Mouse (Mus musculus) left cerebral cortex, postnatal 25 days (tissue): ENCODE results near the gene Ankra2. TPM values are rescaled to one million over a fixed set of nuclear protein-coding genes. Genes with fewer than 3 reads are reported as not detected.

ENCODE experiments used
- DNase-seq, 2 experiments: peaks; one replicate each; pipeline ENCODE4 v3.0.0; 2022; ENCODE audit warnings: low spot score in 2 of 2, mixed read lengths in 1 of 2
- intact Hi-C: fragments of 180-260 bp; cut with DNase I; formaldehyde crosslinking; loops from one replicate; pipeline ENCODE4 v1.15.1; 2025
- total RNA-seq, 2 experiments: library from RNA; stranded (reverse); gene quantifications; 2 replicates each; pipeline ENCODE4 v1.2.3; 2021

Ankra2 gene
- 10 to 100 TPM; 43.6 to 46.2 TPM for total RNA-seq

- peak; percentile 97 to 99 for DNase-seq
- intact Hi-C loops = loop anchor here (5.0 kb wide), 1 partner anchor 54 kb away; the partner anchor contains the start of gene Btf3
Measured at GRCm38 (mm10) chr13:98262636-98263457, at the start of gene Ankra2, which contains the start of gene Utp15. TSS of gene Ankra2 (plus strand) at chr13:98263074. TSS of gene Utp15 (minus strand) at chr13:98263041.

GRCm38 (mm10) chr13:98222848-98223247 is 40.0 kb upstream of the Ankra2 start:
- DNase-seq = peak in 1 of 2 experiments; percentile 9
- intact Hi-C loops = loop anchor here (1.0 kb wide), 1 partner anchor 191 kb away; no protein-coding TSS in a partner anchor

GRCm38 (mm10) chr13:98226225-98226624 is 36.6 kb upstream of the Ankra2 start:
- no peak for DNase-seq
- intact Hi-C loops = no loop called here

- DNase-seq = no peak
- intact Hi-C loops = no loop called here
Measured at GRCm38 (mm10) chr13:98230511-98230910, 32.4 kb upstream of the Ankra2 start.

DNA sequence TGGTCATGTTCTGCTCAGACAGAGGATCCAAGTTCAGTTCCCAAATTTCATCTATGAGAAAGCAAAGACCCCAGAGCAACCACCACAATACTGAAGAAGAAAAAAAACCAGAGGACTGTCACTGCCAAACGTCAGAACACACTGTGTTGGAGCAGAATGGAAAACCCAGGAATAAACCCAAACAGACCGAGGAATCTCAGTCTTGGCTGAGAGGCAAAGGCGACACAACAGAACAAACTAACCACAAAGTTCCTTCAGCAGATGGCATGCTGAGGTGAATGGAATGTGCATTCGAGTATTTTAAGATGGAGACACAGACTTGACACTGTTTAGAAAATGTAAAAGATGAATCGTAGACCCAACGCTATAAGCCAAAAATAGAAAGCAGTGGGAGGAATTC is 27.4 kb upstream of the Ankra2 start:
- DNase-seq = peak in 1 of 2 experiments; percentile 21
- intact Hi-C loops = no loop called here

DNA sequence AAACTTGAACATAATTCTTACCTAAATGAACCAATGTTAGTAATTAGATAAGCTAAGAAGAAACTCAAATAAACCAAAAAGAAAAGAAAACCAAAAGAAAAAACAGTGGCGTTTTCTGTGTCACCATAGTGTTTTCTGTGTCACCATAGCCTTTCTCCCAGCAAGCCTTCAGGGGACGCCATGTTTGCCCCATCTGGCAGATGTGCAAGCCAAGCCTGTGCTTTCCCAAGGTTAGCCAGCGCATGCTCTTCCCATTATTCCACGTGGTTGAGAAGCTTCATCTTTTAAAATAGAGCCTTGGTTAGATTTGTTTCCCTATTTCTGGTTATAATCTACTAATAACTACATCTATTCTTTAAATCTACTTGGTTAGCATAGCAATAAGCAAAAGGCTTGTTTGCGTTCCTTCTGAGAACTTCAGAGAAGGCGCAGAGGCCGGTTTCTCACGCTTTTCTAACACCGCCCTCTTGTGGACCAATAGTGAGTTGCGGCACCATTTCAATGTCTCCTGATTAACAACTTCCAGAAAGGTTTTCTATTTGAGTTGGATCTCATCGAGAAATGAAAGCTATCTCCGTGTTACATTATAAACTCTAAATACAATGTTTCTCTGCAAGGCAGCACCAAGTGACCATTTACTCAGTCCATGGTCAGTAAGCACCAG is 22.8 kb upstream of the Ankra2 start:
- intact Hi-C loops = loop anchor here (1.0 to 10.0 kb wide), 2 partner anchors 209 to 1005 kb away; no protein-coding TSS in a partner anchor
- peak; percentile 81 to 88 for DNase-seq

- DNase-seq = no peak
- intact Hi-C loops = loop anchor here (10.0 kb wide), 1 partner anchor 1007 kb away; no protein-coding TSS in a partner anchor
Measured at GRCm38 (mm10) chr13:98241531-98242282, 21.2 kb upstream of the Ankra2 start.

DNA sequence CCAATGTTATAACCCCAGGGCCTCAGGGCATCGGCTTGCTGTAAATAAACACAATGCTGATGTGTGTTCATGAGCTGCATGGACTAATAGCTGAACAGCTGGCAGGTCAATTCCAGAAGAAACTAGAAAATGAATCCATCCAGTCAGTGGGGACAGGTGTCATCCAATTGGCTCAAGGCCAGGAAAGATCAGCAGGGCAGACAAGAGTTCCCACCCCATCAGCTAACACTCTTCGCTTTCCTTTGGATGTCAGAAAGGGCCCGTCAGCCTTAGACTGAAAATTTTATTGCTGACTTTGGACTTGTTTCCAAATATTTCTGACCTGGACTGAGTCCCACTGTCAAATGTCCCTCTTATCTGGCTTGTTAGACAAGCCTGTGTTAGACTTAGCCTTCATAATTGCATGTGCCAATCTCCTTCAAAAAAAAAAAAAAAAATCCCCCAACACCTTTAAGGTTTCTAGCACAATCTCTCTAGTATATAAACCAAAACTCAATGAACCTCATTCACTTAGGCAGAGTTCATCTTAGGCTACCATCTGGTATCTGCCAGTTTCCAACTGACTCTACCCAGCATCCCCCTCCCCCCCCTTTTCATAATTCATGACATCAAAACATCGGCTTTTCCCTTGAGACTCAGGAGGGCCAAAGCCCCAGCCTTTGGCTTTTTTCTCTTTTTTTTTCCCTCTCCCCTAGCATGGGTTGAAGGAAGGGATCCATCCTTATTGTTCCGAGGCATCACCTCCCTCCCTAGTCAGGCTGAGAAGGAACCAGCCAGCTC is 18.1 kb upstream of the Ankra2 start:
- no peak for DNase-seq
- intact Hi-C loops = loop anchor here (10.0 kb wide), 1 partner anchor 1010 kb away; no protein-coding TSS in a partner anchor

DNA sequence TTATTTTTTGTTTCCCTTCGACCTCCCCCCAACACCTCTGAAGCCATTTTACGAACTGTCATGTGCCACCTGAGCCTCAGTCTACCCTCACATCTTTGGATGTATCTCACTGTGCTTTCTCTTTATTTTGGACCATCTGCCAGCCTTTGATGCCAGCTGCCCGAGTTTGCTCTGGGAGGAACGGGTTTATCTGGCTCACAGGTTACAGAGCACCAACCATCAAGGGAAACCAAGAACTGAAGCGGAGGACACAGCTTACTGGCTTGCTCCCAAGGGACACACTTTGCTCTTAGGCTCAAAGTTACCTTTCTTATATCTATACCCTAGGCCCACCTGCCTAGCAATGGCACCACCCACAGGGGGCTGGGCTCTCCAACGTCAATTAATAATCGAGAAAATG is 17.5 kb upstream of the Ankra2 start:
- intact Hi-C loops = loop anchor here (10.0 kb wide), 1 partner anchor 1011 kb away; no protein-coding TSS in a partner anchor
- DNase-seq = no peak

DNA sequence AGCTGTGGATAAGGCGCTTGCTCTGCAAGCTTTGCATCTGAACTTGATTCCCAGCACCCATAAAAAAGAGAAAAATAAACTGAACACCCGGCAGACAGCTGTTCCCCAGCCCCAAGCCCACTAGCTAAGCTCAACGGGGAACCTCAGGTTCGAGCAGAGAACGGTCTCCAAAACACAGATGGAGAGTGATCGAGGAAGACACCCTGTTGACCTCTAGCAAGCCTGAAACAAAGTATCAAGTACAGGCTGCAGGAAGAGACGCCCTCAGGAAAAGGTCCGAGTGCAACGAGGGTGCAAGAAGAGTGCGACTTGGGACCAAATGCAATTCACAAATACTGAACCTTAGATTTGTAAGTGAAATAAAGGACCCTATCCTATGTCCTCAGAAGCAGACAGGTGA is 13.3 kb upstream of the Ankra2 start:
- intact Hi-C loops = loop anchor here (10.0 kb wide), 1 partner anchor 1015 kb away; no protein-coding TSS in a partner anchor
- DNase-seq = no peak

DNA sequence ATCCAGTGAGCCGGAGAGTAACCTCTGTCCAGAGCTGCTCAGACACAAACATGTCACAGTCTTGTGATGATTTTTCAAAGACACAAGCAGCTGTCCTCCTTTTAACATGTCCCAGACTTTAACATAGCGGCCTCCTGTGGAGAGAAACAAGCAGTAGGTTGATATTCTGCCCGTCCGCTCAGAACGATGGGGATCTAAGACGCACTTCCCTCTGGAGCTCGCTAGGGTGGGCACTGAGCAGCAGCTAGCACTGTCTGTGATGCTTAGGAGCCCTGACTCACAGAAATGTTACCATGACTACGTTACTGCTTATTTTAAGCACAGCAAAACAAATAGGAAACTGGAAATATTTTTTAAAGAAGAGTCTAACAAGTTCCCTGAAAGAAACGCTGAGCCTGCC is 8.0 kb upstream of the Ankra2 start:
- intact Hi-C loops = no loop called here
- DNase-seq = peak; percentile 71 to 93

- DNase-seq = no peak
- intact Hi-C loops = loop anchor here (5.0 kb wide), 1 partner anchor 54 kb away; the partner anchor contains the start of gene Btf3
Measured at GRCm38 (mm10) chr13:98263458-98263987, 649 bp downstream of the Ankra2 start.

- intact Hi-C loops = loop anchor here (5.0 kb wide), 1 partner anchor 53 kb away; the partner anchor contains the start of gene Btf3
- no peak for DNase-seq
Measured at GRCm38 (mm10) chr13:98264111-98264510, 1.2 kb downstream of the Ankra2 start.

DNA sequence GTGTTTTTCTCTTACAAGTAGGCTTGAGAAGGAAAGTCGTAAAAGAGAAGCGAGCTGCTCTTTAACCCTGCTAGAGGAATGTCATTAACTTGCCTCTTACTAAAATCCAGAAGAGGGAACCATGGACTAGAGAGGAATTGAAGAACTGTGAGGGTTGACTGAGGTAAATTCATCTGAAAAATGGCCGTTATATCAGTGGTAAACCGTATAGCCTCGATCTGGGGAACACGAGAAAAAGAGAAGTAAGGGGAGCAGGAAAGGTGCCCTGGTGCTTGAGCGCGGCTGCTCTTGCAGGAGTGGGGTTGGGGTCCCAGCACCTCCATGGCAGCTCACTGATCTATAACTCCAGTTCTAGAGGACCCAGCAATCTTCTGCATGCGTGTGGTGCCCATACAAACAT is 11.1 kb downstream of the Ankra2 start:
- intact Hi-C loops = no loop called here
- no peak for DNase-seq

- DNase-seq = no peak
- intact Hi-C loops = no loop called here
Measured at GRCm38 (mm10) chr13:98275646-98276045, 12.8 kb downstream of the Ankra2 start.

DNA sequence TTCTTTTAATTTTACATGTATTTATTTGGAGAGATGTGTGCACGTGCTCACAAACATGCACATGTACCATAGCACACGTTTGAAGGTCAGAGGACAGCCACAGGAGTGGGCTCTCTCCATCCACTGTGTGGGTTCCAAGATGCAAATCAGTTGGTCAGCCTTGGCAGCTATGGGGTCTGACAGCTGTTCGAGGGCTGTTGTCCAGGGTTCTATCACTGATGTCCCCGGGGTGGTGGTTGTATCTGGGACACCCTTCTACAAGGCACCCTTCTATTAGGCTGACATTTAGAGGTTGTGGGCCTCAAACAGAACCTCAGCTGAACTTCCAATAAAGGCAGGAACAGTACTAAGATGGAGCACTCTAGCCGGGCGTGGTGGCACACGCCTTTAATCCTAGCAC is 13.4 kb downstream of the Ankra2 start:
- DNase-seq = no peak
- intact Hi-C loops = no loop called here

DNA sequence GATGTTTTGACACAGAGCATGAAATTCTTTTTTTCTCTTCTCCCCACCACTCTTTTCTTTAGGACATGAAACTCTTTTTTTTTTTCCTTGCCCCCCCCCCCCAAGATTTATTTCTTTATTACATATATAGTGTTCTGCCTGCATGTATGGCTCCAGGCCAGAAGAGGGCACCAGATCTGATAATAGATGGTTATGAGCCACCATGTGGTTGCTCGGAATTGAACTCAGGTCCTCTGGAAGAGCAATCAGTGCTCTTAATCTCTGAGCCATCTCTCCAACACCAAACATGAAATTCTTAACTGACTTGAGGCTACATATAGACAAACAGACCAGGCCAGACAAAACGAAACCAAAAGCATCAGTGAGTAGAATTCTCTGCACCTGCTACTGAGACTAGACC is 14.6 kb downstream of the Ankra2 start:
- DNase-seq = no peak
- intact Hi-C loops = no loop called here

- intact Hi-C loops = no loop called here
- DNase-seq = no peak
Measured at GRCm38 (mm10) chr13:98279686-98280085, 16.8 kb downstream of the Ankra2 start, which contains the start of gene Gm21976. TSS of gene Gm21976 (plus strand) at chr13:98279887.
